In genomic region chr7:73606677-73607449, GRCm38 (mm10) we compare ENCODE assay signal across 8 mouse cellular contexts.
DNase-seq lines count a peak whose midpoint lies in the region; ATAC-seq and TF ChIP-seq lines count a peak whose summit lies in the region.

No protein-coding gene starts in this region.

- ATAC-seq in forebrain, embryonic 11.5 days (replicated peaks; ENCODE audit: low FRiP score) = peak; percentile 89
- ATAC-seq in heart, embryonic 16.5 days (replicated peaks; ENCODE audit: extremely low read depth, insufficient read depth, low FRiP score) = peak; percentile 93
- peak; percentile 96 for ATAC-seq in liver, postnatal 0 days
- ATAC-seq in neural tube, embryonic 13.5 days (ENCODE audit: low read depth) = peak; percentile 95

- H3K9me3 ChIP-seq in ES-Bruce4 (replicated peaks; ENCODE audit: control insufficient read depth, insufficient read depth, low read length, poor library complexity, severe bottlenecking) = no peaks in the 10 kb centered on the region
- H3K9me3 ChIP-seq in forebrain, embryonic 11.5 days (ENCODE audit: control insufficient read depth, low read length) = no peaks in the 10 kb centered on the region
- H3K9me3 ChIP-seq in heart, embryonic 16.5 days (replicated peaks; ENCODE audit: control insufficient read depth, low read length) = no peaks in the 10 kb centered on the region
- no peaks in the 10 kb centered on the region for H3K9me3 ChIP-seq in liver, postnatal 0 days (ENCODE audit: low read length)
- H3K9me3 ChIP-seq in neural tube, embryonic 13.5 days = no peaks in the 10 kb centered on the region

- TF ChIP-seq POLR2A in ES-Bruce4 (IDR thresholded peaks at IDR 0.05; ENCODE audit: insufficient read depth, low read length) = no peak

- H3K4me1 ChIP-seq in ES-Bruce4 (ENCODE audit: control insufficient read depth, insufficient read depth, low read length) = peaks cover 10% of the 10 kb centered on the region
- H3K4me1 ChIP-seq in forebrain, embryonic 11.5 days (replicated peaks; ENCODE audit: control insufficient read depth, insufficient read depth, low read length) = peaks cover 5% of the 10 kb centered on the region; the same call in 1 of the 2 replicates
- peaks cover 10% of the 10 kb centered on the region for H3K4me1 ChIP-seq in heart, embryonic 16.5 days (ENCODE audit: control insufficient read depth, insufficient read depth, low read length)
- H3K4me1 ChIP-seq in liver, postnatal 0 days (ENCODE audit: insufficient read depth) = peaks cover 11% of the 10 kb centered on the region
- H3K4me1 ChIP-seq in neural tube, embryonic 13.5 days (replicated peaks) = peaks cover 28% of the 10 kb centered on the region

- WGBS in forebrain, embryonic 11.5 days = 3% methylated on average over 30 of the region's 30 CpGs
- WGBS in heart, embryonic 16.5 days = 4% methylated on average over 30 of the region's 30 CpGs
- WGBS in liver, postnatal 0 days (ENCODE audit: insufficient replicate concordance) = 4% methylated on average over 30 of the region's 30 CpGs
- 2% methylated on average over 30 of the region's 30 CpGs for WGBS in neural tube, embryonic 13.5 days

- TF ChIP-seq EP300 in ES-Bruce4 (IDR thresholded peaks at IDR 0.05; ENCODE audit: insufficient read depth, low read depth, low read length) = peak; percentile 85
- TF ChIP-seq EP300 in liver, postnatal 0 days (IDR thresholded peaks at IDR 0.05; ENCODE audit: low read depth) = no peak

- TF ChIP-seq CTCF in ES-Bruce4 (IDR thresholded peaks at IDR 0.05; ENCODE audit: low read depth, low read length) = no peak
- TF ChIP-seq CTCF in liver, postnatal 0 days (IDR thresholded peaks at IDR 0.05; ENCODE audit: low read depth) = no peak

- DNase-seq in c-Kit-positive CD71-positive TER-119-negative erythroid progenitor cells, embryonic 14.5 days (ENCODE audit: low read depth) = peak; percentile 89
- DNase-seq in forebrain, embryonic 11.5 days (ENCODE audit: low spot score) = peak; percentile 94
- DNase-seq in kidney, postnatal 36 days = peak; percentile 95 to 97
- peak; percentile 94 for DNase-seq in liver, postnatal 0 days
- DNase-seq in telencephalon, adult 2 months (ENCODE audit: low read depth, low spot score) = peak; percentile 88

- no peaks in the 10 kb centered on the region for H3K27me3 ChIP-seq in ES-Bruce4 (ENCODE audit: control insufficient read depth, insufficient read depth, low read length, poor library complexity, severe bottlenecking)
- no peaks in the 10 kb centered on the region for H3K27me3 ChIP-seq in forebrain, embryonic 11.5 days (ENCODE audit: control insufficient read depth, insufficient read depth, low read length)
- no peaks in the 10 kb centered on the region for H3K27me3 ChIP-seq in heart, embryonic 16.5 days (ENCODE audit: control insufficient read depth, insufficient read depth, low read length)
- H3K27me3 ChIP-seq in liver, postnatal 0 days (ENCODE audit: insufficient read depth, low read length) = no peaks in the 10 kb centered on the region
- H3K27me3 ChIP-seq in neural tube, embryonic 13.5 days = no peaks in the 10 kb centered on the region

- H3K4me2 ChIP-seq in forebrain, embryonic 11.5 days (ENCODE audit: low read depth, low read length, severe bottlenecking) = peak overlapping the region; percentile 63
- H3K4me2 ChIP-seq in heart, embryonic 16.5 days (ENCODE audit: low read depth, low read length) = peak overlapping the region; percentile 81
- peak overlapping the region; percentile 81 for H3K4me2 ChIP-seq in liver, postnatal 0 days (ENCODE audit: low read depth, low read length)
- H3K4me2 ChIP-seq in neural tube, embryonic 13.5 days = peak overlapping the region; percentile 64

- peak overlapping the region; percentile 67 for H3K4me3 ChIP-seq in ES-Bruce4 (ENCODE audit: low read depth, low read length)
- H3K4me3 ChIP-seq in forebrain, embryonic 11.5 days (ENCODE audit: low read depth, low read length) = peak overlapping the region; percentile 30
- peak overlapping the region; percentile 54 for H3K4me3 ChIP-seq in heart, embryonic 16.5 days (ENCODE audit: low read length)
- peak overlapping the region; percentile 48 for H3K4me3 ChIP-seq in liver, postnatal 0 days (ENCODE audit: low read depth, low read length)
- peak overlapping the region; percentile 31 for H3K4me3 ChIP-seq in neural tube, embryonic 13.5 days

- peak overlapping the region; percentile 80 for H3K9ac ChIP-seq in ES-Bruce4 (ENCODE audit: low read depth, poor library complexity, severe bottlenecking)
- peak overlapping the region; percentile 67 for H3K9ac ChIP-seq in forebrain, embryonic 11.5 days (ENCODE audit: low read length)
- H3K9ac ChIP-seq in heart, embryonic 16.5 days (ENCODE audit: low read length) = peak overlapping the region; percentile 73
- H3K9ac ChIP-seq in liver, postnatal 0 days (replicated peaks) = peak overlapping the region; percentile 71
- peak overlapping the region; percentile 67 for H3K9ac ChIP-seq in neural tube, embryonic 13.5 days

- no peaks in the 10 kb centered on the region for H3K36me3 ChIP-seq in ES-Bruce4 (ENCODE audit: control insufficient read depth, insufficient read depth, low read length, poor library complexity, severe bottlenecking)
- H3K36me3 ChIP-seq in forebrain, embryonic 11.5 days (ENCODE audit: control insufficient read depth, insufficient read depth, low read length) = no peaks in the 10 kb centered on the region
- H3K36me3 ChIP-seq in heart, embryonic 16.5 days (ENCODE audit: control insufficient read depth, insufficient read depth) = no peaks in the 10 kb centered on the region
- no peaks in the 10 kb centered on the region for H3K36me3 ChIP-seq in liver, postnatal 0 days (replicated peaks; ENCODE audit: insufficient read depth, low read length)
- no peaks in the 10 kb centered on the region for H3K36me3 ChIP-seq in neural tube, embryonic 13.5 days

- peak overlapping the region; percentile 93 for H3K27ac ChIP-seq in ES-Bruce4 (ENCODE audit: insufficient read depth, low read length)
- H3K27ac ChIP-seq in forebrain, embryonic 11.5 days (ENCODE audit: low read depth, low read length) = peak overlapping the region; percentile 91
- H3K27ac ChIP-seq in heart, embryonic 16.5 days (ENCODE audit: low read length) = peak overlapping the region; percentile 91
- peak overlapping the region; percentile 87 for H3K27ac ChIP-seq in liver, postnatal 0 days (ENCODE audit: low read depth)
- H3K27ac ChIP-seq in neural tube, embryonic 13.5 days (replicated peaks) = peak overlapping the region; percentile 94

Comparison
In these comparisons a context has a peak if more than half of its experiments do, and no peak if none do; other contexts are left out.
1. Peak in every context shown above with its lines: DNase-seq, ATAC-seq, H3K4me3 ChIP-seq and H3K27ac ChIP-seq.